In the genomic region with DNA sequence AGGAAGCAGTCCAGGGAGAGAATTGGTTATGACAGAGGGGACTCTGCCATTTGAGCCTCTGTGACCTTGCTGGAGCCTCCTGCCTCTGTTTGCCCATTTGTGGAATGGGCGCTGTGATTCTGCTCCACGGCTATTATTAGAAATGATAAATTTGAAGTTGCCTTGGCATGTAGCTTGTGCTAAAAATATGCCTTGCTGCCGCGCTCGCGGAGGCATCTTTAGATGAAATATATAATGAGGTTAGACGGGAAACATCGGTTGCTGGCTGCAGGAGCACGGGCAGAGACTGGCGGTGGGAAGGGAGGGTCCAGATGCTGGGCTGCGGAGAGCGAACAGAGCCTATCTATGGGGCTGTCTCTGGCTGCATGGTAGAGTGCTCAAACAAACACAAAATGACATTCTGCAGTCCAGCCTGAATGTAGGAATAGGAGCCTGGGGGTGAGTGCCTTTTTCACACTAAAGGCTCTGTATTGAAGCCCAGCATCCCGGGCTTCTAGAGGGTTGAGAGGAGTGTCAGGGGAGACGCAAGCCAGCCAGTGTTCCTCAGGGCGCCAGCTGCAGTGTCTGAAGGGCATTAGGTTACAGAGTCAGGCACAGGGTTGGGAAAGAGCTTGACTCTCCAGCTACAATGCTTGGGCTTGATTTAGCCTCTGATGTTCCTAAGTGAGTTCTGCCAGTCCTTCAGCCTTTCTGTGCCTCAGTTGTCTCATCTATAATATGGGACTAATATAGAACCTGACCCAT, we compare ENCODE assay signal across 10 mouse cellular contexts.
DNase-seq lines count a peak whose midpoint lies in the region; ATAC-seq and TF ChIP-seq lines count a peak whose summit lies in the region.
"Had no signal": no experiment of that assay in that cellular context is flagged by ENCODE, and none has a peak within 500 bp of the region (broad histone marks: within the 10 kb centered on the region; RNA-seq: fewer than 3 reads in every experiment).

No protein-coding gene starts in this region.

- no peak overlapping the region for H3K4me3 ChIP-seq in stomach, embryonic 14.5 days (ENCODE audit: low read depth, low read length)
- H3K4me3 ChIP-seq in stomach, postnatal 0 days (ENCODE audit: low read depth, low read length): no peak overlapping the region
- no peak overlapping the region for H3K4me3 ChIP-seq in intestine, embryonic 15.5 days (replicated peaks)

- H3K9me3 ChIP-seq in stomach, embryonic 14.5 days (ENCODE audit: control insufficient read depth, low read depth, low read length): no peaks in the 10 kb centered on the region
- no peaks in the 10 kb centered on the region for H3K9me3 ChIP-seq in stomach, postnatal 0 days (ENCODE audit: control insufficient read depth, low read length)
- no peaks in the 10 kb centered on the region for H3K9me3 ChIP-seq in intestine, embryonic 15.5 days

- 0 out of 2 replicates have a peak, but pooled peaks have one; percentile 38 for ATAC-seq in stomach, embryonic 14.5 days (ENCODE audit: insufficient number of reproducible peaks, insufficient read depth, low FRiP score, low read depth)
- no peak for ATAC-seq in stomach, postnatal 0 days (ENCODE audit: low FRiP score, low TSS enrichment)
- ATAC-seq in intestine, embryonic 15.5 days: peak; percentile 34; the same call in 1 of the 2 replicates

- H3K9ac ChIP-seq in stomach, embryonic 14.5 days (replicated peaks; ENCODE audit: low read depth, low read length): no peak overlapping the region
- no peak overlapping the region for H3K9ac ChIP-seq in stomach, postnatal 0 days (ENCODE audit: low read length)
- no peak overlapping the region for H3K9ac ChIP-seq in intestine, embryonic 15.5 days

- intact Hi-C loops in heart, postnatal 14 days (cut with DNase I): no loop called here

- H3K36me3 ChIP-seq in stomach, embryonic 14.5 days (ENCODE audit: control insufficient read depth, insufficient read depth, low read length): no peaks in the 10 kb centered on the region
- no peaks in the 10 kb centered on the region for H3K36me3 ChIP-seq in stomach, postnatal 0 days (ENCODE audit: control insufficient read depth, insufficient read depth, low read length)
- H3K36me3 ChIP-seq in intestine, embryonic 15.5 days: no peaks in the 10 kb centered on the region

- H3K4me2 ChIP-seq in stomach, embryonic 14.5 days (replicated peaks; ENCODE audit: low read depth, low read length): no peak overlapping the region
- no peak overlapping the region for H3K4me2 ChIP-seq in stomach, postnatal 0 days (replicated peaks; ENCODE audit: low read depth)
- no peak overlapping the region for H3K4me2 ChIP-seq in intestine, embryonic 15.5 days (replicated peaks)

- no peaks in the 10 kb centered on the region for H3K27me3 ChIP-seq in stomach, embryonic 14.5 days (ENCODE audit: control insufficient read depth, insufficient read depth, low read length)
- H3K27me3 ChIP-seq in stomach, postnatal 0 days (ENCODE audit: control insufficient read depth, insufficient read depth, low read length): no peaks in the 10 kb centered on the region
- no peaks in the 10 kb centered on the region for H3K27me3 ChIP-seq in intestine, embryonic 15.5 days (replicated peaks)

- TF ChIP-seq CTCF in stomach, postnatal 0 days (IDR thresholded peaks at IDR 0.05; ENCODE audit: low read depth): no peak

- WGBS in stomach, embryonic 14.5 days: 45% methylated on average over 15 of the region's 15 CpGs
- 45% methylated on average over 15 of the region's 15 CpGs for WGBS in stomach, postnatal 0 days
- WGBS in intestine, embryonic 15.5 days: 40% methylated on average over 15 of the region's 15 CpGs

- DNase-seq in heart, adult 8-10 months (ENCODE audit: low spot score): peak; percentile 26
- DNase-seq in heart, postnatal 14 days: no peak
- DNase-seq in stomach, postnatal 0 days (ENCODE audit: low spot score): no peak
- DNase-seq in urinary bladder, postnatal 4 days (ENCODE audit: low spot score in 2 of 2): no peak
- DNase-seq in spleen, postnatal 4 days (ENCODE audit: low spot score in 2 of 2): no peak
- DNase-seq in spleen, postnatal 36 days (ENCODE audit: low spot score in 2 of 2): no peak
- DNase-seq: spleen, adult 18-20 months had no signal

- H3K27ac ChIP-seq in stomach, embryonic 14.5 days (ENCODE audit: low read length): no peak overlapping the region
- no peak overlapping the region for H3K27ac ChIP-seq in stomach, postnatal 0 days (replicated peaks)
- H3K27ac ChIP-seq in intestine, embryonic 15.5 days: peak overlapping the region; percentile 51; the same call in 1 of the 2 replicates
- H3K27ac ChIP-seq: macrophage had no signal

- peaks cover 16% of the 10 kb centered on the region; the same call in 1 of the 2 replicates for H3K4me1 ChIP-seq in stomach, embryonic 14.5 days (ENCODE audit: control insufficient read depth, insufficient read depth, low read length)
- H3K4me1 ChIP-seq in stomach, postnatal 0 days (replicated peaks; ENCODE audit: control insufficient read depth, insufficient read depth): no peaks in the 10 kb centered on the region
- H3K4me1 ChIP-seq in intestine, embryonic 15.5 days (replicated peaks): peaks cover 20% of the 10 kb centered on the region

- no peak for TF ChIP-seq EP300 in stomach, postnatal 0 days (optimal IDR thresholded peaks at IDR 0.05)
